Mouse (Mus musculus) forebrain, embryonic 11.5 days (tissue): ENCODE measurements around the gene Gabarap. TPM values are rescaled to one million over a fixed set of nuclear protein-coding genes. Genes with fewer than 3 reads are reported as not detected.
A peak's percentile ranks its signal among the peaks of the same experiment; 100 is the strongest.

Experiments used
- ATAC-seq: fragments of 200-750 bp; cut with Nextera tagmentation; replicated peaks from 2 replicates; pipeline ENCODE4 v1.8.0; 2017; ENCODE audit warnings: moderate TSS enrichment; ENCODE audit not compliant: low FRiP score
- DNase-seq: peaks from one replicate; pipeline ENCODE4 v3.0.0-alpha.2; 2017; ENCODE audit warnings: low spot score
- H3K27ac ChIP-seq: fragments of 300-500 bp; sonication (generic); 2 replicates; pipeline ENCODE4 v1.5.1; 2014; ENCODE audit warnings: low read depth, low read length
- H3K27me3 ChIP-seq: fragments of 300-500 bp; sonication (generic); 2 replicates; pipeline ENCODE4 v1.6.1; 2014; ENCODE audit warnings: mild to moderate bottlenecking, low read length, mixed read lengths; ENCODE audit not compliant: control insufficient read depth, insufficient read depth
- H3K36me3 ChIP-seq: fragments of 300-500 bp; sonication (generic); 2 replicates; pipeline ENCODE4 v1.6.1; 2014; ENCODE audit warnings: mild to moderate bottlenecking, low read length, moderate library complexity, mixed read lengths; ENCODE audit not compliant: control insufficient read depth, insufficient read depth
- H3K4me1 ChIP-seq: fragments of 300-500 bp; sonication (generic); replicated peaks from 2 replicates; pipeline ENCODE4 v1.6.1; 2014; ENCODE audit warnings: low read length, mixed read lengths; ENCODE audit not compliant: control insufficient read depth, insufficient read depth
- H3K4me2 ChIP-seq: fragments of 300-500 bp; sonication (generic); 2 replicates; pipeline ENCODE4 v1.6.1; 2014; ENCODE audit warnings: low read depth, mild to moderate bottlenecking, low read length, moderate library complexity, mixed read lengths; ENCODE audit not compliant: severe bottlenecking
- H3K4me3 ChIP-seq: fragments of 300-500 bp; sonication (generic); 2 replicates; pipeline ENCODE4 v1.5.1; 2014; ENCODE audit warnings: low read depth, low read length
- H3K9ac ChIP-seq: fragments of 300-500 bp; sonication (generic); 2 replicates; pipeline ENCODE4 v1.6.1; 2014; ENCODE audit warnings: low read length
- H3K9me3 ChIP-seq: fragments of 300-500 bp; sonication (generic); 2 replicates; pipeline ENCODE4 v1.6.1; 2016; ENCODE audit warnings: low read length, mixed read lengths; ENCODE audit not compliant: control insufficient read depth
- WGBS: fragments of 180-500 bp; shearing (Covaris S2); extraction: QIAGEN DNeasy Blood & Tissue Kit; methylation state at CpG from one replicate; pipeline ENCODE4 v1.1.7; 2014; 5-methylcytosine and 5-hydroxymethylcytosine counted together
- polyA plus RNA-seq: library from polyadenylated mRNA; unstranded; fragments of >200 nt; fragmentation: Nextera tagmentation; extraction: Ambion mirVana; gene quantifications from 2 replicates; pipeline ENCODE4 v1.2.1, GENCODE M21; 2014

Gene Gabarap
- polyA plus RNA-seq, 1 experiment from 2014 or later, result 472 TPM

DNA sequence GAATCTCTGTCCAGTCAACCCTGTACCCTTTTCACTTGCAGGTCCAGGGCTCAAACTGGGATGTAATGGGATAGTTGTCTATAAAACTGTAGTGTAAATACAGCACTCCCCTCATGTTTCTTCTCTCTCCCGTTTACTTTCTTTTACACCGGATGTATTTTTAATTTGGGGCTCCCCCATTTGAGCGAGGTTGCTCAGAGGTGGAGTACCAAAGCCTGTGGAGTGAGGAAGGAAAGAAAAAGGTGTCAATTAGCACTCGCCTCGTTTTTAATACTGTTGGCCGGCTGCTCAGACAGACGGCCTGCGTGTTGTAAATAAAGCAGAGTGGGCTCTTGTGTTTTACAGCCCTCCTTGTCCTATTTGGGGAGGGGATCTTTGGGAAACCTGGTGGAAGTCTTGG lies 8.7 kb downstream of the Gabarap start:
- no peaks in the 10 kb centered on the region for H3K27me3 ChIP-seq
- 87% methylated on average over 8 of the region's 8 CpGs for WGBS
- ATAC-seq (no peak), DNase-seq (no peak)
- H3K27ac ChIP-seq, result peak overlapping the region; percentile 82
- H3K9ac ChIP-seq, result no peak overlapping the region
- no peak overlapping the region for H3K4me3 ChIP-seq
- peaks cover 19% of the 10 kb centered on the region for H3K36me3 ChIP-seq
- H3K9me3 ChIP-seq, result no peaks in the 10 kb centered on the region
- peaks cover 14% of the 10 kb centered on the region for H3K4me1 ChIP-seq
- H3K4me2 ChIP-seq, result no peak overlapping the region

DNA sequence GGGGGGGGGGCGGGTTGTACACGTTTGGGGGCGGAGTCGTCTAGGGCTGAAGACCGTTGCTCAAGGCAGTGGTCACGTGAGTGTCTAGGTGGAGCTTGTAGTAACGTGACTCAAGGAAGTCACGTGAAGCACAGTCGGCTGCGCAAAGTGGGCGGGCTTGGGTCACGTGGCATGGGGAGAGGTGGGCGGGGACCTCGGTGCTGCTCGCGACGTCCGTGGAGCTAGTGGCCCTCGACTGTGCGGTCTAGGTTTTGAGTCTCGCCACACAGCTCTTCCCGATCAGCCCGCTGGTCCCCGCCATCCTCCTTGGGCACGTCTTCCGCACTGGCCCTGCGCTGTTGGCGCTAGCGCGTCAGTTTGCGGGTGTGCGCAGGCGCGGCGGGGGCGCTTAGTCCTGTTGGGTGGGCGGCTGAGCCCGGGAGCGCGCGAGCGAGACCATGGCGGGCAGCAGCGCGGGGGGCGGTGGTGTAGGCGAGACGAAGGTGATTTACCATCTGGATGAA lies 9.5 kb downstream of the Gabarap start, which contains the start of gene Dvl2:
Gene Dvl2 (plus strand): TSS at position 200 of the 503 bp plus-strand sequence.
- H3K4me2 ChIP-seq, result peak within 1 kb of the TSS; percentile 93
- DNase-seq, result peak; percentile 96
- H3K9me3 ChIP-seq, result no peaks in the 10 kb centered on the region
- no peaks in the 10 kb centered on the region for H3K27me3 ChIP-seq
- ATAC-seq, result peak; percentile 65
- H3K9ac ChIP-seq, result peak within 1 kb of the TSS; percentile 85
- peak within 1 kb of the TSS; percentile 82 for H3K27ac ChIP-seq
- under 1% methylated on average over 47 of the region's 48 CpGs for WGBS
- peak within 1 kb of the TSS; percentile 74 for H3K4me3 ChIP-seq
- H3K36me3 ChIP-seq, result peaks cover 20% of the 10 kb centered on the region
- H3K4me1 ChIP-seq, result peaks cover 14% of the 10 kb centered on the region

DNA sequence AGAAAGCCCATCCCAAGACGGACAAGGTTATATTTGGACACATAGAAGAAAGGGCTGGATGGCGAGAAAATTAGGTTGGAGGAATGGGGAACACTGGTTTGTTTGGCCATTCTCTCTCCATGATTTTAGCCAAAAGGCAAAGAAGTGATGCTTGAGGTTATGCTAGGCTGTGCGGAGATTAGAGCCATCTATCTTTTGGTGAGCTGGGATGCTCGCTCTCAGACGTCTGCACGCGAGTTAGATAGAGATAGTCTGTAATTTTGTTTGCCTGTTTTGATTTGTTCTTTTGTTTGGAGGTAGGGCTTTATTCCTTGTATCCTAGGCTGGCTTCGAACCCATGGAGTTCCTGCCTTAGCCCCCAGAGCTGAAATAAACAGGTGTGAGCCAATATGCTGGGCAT lies 10.2 kb downstream of the Gabarap start:
- H3K9me3 ChIP-seq, result no peaks in the 10 kb centered on the region
- H3K27ac ChIP-seq, result peak overlapping the region; percentile 82
- DNase-seq (no peak), ATAC-seq (no peak)
- H3K4me1 ChIP-seq, result peaks cover 14% of the 10 kb centered on the region
- peak overlapping the region; percentile 85 for H3K9ac ChIP-seq
- peaks cover 22% of the 10 kb centered on the region for H3K36me3 ChIP-seq
- peak overlapping the region; percentile 74 for H3K4me3 ChIP-seq
- H3K4me2 ChIP-seq, result peak overlapping the region; percentile 93
- WGBS, result 10% methylated on average over 8 of the region's 8 CpGs
- H3K27me3 ChIP-seq, result no peaks in the 10 kb centered on the region

DNA sequence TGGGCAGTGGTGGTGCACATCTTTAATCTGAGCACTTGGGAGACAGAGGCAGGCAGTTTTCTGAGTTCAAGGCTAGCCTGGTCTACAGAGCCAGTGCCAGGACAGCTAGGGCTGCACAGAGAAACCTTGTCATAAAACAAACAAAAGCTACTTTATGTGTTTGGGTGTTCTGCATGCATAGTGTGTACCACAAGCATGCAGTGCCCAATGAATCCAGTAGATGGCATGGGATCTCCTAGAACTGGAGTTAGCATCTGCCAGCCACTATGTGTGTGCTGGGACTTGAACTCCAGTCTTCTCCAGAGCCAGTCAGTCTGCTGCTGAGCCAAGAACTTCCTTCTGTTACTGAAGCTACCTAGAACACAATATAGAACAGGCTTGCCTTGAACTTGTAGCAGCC lies 10.9 kb downstream of the Gabarap start:
- Histone ChIP-seq H3K4me3 (peak overlapping the region; percentile 74), H3K27me3 (no peaks in the 10 kb centered on the region), H3K4me1 (peaks cover 14% of the 10 kb centered on the region), H3K36me3 (peaks cover 26% of the 10 kb centered on the region), H3K4me2 (peak overlapping the region; percentile 93), H3K27ac (no peak overlapping the region), H3K9me3 (no peaks in the 10 kb centered on the region), H3K9ac (no peak overlapping the region)
- DNase-seq (peak; percentile 65), ATAC-seq (no peak)

DNA sequence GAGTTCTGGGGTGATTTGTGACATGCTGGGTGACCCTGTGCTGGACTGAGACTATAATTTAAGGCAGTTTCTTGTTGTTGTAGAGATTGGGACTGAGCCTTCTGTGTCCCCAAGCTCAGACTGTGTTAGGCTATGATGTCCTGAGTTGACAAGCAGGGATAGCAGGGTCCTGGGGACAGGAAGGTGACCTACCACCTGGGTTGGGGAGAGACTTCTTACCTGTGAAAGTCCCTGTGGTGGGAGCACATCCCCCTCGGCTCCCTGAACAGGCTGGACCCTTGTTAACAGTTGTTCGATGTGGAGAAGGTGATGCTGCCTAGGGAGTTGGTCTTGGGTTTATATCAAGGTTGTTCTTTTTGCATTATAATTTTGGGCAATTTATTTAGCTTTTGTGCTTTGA lies 11.5 kb downstream of the Gabarap start:
- Histone ChIP-seq H3K36me3 (peaks cover 29% of the 10 kb centered on the region), H3K4me3 (0 out of 2 replicates have a peak overlapping the region, but pooled peaks have one; percentile 1), H3K9me3 (no peaks in the 10 kb centered on the region), H3K27me3 (no peaks in the 10 kb centered on the region), H3K9ac (no peak overlapping the region), H3K27ac (no peak overlapping the region), H3K4me1 (peaks cover 14% of the 10 kb centered on the region), H3K4me2 (peak overlapping the region; percentile 8; the same call in 1 of the 2 replicates)
- 91% methylated on average over 2 of the region's 2 CpGs for WGBS
- ATAC-seq, result no peak
- DNase-seq, result no peak

DNA sequence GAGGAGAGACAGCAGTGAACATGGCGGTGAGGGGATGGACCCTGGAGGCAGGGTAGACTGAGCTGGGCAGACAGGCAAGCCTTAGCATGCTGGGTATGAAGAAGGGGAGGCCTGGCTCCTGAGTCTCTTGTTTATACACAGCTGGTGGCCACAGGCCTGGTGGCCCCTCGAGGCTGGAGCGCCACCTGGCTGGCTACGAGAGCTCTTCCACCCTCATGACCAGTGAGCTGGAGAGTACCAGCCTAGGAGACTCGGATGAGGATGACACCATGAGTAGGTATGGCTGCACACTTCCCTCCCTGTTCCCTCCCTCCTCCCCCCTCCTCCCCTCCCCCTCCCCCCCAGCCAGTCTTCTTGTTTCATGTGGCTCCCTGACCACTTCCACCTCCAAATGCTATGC lies 14.6 kb downstream of the Gabarap start:
- 58% methylated on average over 5 of the region's 5 CpGs for WGBS
- Histone ChIP-seq H3K27ac (no peak overlapping the region), H3K9me3 (no peaks in the 10 kb centered on the region), H3K4me2 (no peak overlapping the region), H3K27me3 (no peaks in the 10 kb centered on the region), H3K36me3 (peaks cover 23% of the 10 kb centered on the region; the same call in 1 of the 2 replicates), H3K4me1 (peaks cover 9% of the 10 kb centered on the region; the same call in 1 of the 2 replicates), H3K4me3 (no peak overlapping the region), H3K9ac (no peak overlapping the region)
- ATAC-seq (no peak), DNase-seq (peak; percentile 53)

DNA sequence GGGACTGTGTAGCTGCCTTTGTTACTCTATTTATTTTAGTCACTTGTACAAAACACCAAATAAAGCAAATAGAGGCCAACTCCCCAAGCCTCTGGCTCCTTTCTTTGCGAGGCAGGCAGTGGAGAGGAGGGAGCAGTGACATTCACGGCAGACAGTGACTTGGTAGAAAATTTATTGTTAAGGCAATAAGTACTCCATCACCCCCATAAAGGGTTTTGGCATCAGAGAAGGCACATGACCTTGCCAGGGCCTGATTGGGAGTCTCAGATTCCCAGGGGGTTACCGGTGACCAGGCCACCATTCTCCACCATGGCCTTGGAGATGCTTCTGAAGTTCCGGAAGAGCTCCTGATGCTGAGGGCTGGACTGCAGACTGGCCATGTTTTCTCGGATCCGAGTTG lies 19.1 kb downstream of the Gabarap start:
- Histone ChIP-seq H3K4me2 (no peak overlapping the region), H3K9me3 (no peaks in the 10 kb centered on the region), H3K4me3 (no peak overlapping the region), H3K9ac (no peak overlapping the region), H3K27me3 (no peaks in the 10 kb centered on the region), H3K27ac (no peak overlapping the region), H3K4me1 (peaks cover 5% of the 10 kb centered on the region; the same call in 1 of the 2 replicates), H3K36me3 (peaks cover 25% of the 10 kb centered on the region)
- WGBS, result 93% methylated on average over 6 of the region's 6 CpGs
- DNase-seq (no peak), ATAC-seq (no peak)

DNA sequence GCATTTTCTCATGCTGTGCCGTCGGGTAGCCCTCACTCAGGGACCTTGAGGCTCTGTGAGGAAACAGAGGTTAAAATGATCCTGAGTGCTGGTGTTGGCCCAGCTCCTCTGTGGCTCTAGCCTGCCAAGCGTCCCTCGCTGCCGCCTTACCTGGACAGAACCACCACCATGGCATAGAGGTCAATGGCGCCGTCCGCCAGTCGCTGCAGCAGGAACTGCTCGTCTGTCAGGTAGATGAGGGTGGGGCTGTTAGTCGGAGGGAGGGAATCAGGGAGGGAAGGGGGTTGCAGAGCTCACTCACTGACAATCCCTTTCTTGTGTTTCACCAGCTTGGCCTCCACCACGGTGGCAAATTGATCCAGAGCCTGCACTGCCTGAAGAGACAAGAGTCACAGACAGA lies 19.6 kb downstream of the Gabarap start:
- Histone ChIP-seq H3K9ac (no peak overlapping the region), H3K36me3 (peaks cover 23% of the 10 kb centered on the region), H3K27me3 (no peaks in the 10 kb centered on the region), H3K4me3 (no peak overlapping the region), H3K9me3 (no peaks in the 10 kb centered on the region), H3K27ac (no peak overlapping the region), H3K4me2 (no peak overlapping the region), H3K4me1 (peaks cover 5% of the 10 kb centered on the region; the same call in 1 of the 2 replicates)
- WGBS, result 89% methylated on average over 12 of the region's 12 CpGs
- ATAC-seq, result no peak
- no peak for DNase-seq

DNA sequence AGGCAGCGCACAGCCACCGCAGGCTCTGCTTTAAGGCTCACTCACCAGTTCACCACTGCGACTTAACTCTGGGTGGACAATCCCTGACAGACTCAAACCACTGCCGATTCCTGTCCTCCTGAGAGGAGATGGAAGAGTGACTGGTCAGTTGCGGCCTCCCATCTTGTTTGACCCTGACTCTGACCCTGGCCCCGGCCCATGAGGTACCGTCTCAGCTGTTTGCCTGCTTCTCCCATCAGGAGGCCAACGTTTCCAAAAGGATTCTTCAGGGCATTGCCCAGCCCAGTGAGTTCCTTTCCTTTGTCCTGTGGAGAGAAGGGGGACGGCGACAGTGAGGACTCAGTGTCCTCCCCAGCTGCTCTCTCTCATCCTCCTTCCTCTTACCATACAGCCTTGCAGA lies 20.0 kb downstream of the Gabarap start:
- H3K36me3 ChIP-seq, result peaks cover 22% of the 10 kb centered on the region
- no peak overlapping the region for H3K27ac ChIP-seq
- no peak overlapping the region for H3K9ac ChIP-seq
- H3K4me2 ChIP-seq, result no peak overlapping the region
- ATAC-seq, result no peak
- 88% methylated on average over 10 of the region's 10 CpGs for WGBS
- H3K27me3 ChIP-seq, result no peaks in the 10 kb centered on the region
- H3K9me3 ChIP-seq, result no peaks in the 10 kb centered on the region
- no peak overlapping the region for H3K4me3 ChIP-seq
- H3K4me1 ChIP-seq, result peaks cover 5% of the 10 kb centered on the region; the same call in 1 of the 2 replicates
- no peak for DNase-seq
